Mouse (Mus musculus) cerebellum, postnatal 36 days (tissue): ENCODE measurements around the gene Rae1.

Source experiments
- DNase-seq, 2 experiments: peaks; one replicate each; pipeline ENCODE4 v3.0.0; 2021 to 2022; ENCODE audit warnings: mixed read lengths in 2 of 2

Gene Rae1

DNA sequence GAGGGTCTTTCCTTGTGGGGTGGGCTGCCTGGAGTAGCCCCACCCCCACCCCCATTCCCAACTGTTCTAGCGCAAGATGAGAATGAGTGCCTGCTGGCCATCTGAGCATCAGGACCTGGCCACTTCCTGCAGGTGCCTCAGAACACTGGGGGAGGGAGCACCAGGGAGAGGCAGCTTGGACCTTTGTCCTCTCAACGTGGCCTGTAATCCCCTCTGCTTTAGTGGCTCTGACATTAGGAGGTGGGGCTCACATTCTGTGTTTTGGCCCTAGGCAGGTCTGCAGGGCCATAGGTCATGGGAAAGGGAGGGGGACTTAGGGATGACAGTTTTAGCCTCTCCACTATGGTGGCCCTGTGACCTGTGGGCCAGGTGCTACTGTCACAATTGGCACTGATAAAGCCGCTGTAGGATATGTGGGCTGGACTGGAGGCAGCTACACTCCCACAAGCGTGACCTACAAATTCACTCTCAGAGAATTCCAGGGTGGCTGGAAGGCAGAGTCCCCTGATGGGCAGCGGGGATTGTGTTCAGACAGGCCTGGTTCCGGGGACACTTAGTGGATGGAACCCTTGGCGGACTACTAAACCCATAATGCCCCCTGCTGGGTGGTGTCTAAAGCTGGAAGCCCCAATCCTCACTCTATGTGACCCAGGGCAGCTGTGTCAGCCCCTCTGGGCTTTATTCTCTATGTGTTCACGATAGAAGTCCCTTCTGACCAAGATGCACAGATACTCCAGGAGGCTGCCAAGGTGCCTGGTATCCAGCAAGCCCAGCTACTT is 50.9 kb downstream of the Rae1 start:
- DNase-seq: no peak

- DNase-seq: no peak
Measured at GRCm38 (mm10) chr2:173052881-173053280, 53.0 kb downstream of the Rae1 start.

- no peak for DNase-seq
Measured at GRCm38 (mm10) chr2:173053846-173054245, 53.9 kb downstream of the Rae1 start.

DNA sequence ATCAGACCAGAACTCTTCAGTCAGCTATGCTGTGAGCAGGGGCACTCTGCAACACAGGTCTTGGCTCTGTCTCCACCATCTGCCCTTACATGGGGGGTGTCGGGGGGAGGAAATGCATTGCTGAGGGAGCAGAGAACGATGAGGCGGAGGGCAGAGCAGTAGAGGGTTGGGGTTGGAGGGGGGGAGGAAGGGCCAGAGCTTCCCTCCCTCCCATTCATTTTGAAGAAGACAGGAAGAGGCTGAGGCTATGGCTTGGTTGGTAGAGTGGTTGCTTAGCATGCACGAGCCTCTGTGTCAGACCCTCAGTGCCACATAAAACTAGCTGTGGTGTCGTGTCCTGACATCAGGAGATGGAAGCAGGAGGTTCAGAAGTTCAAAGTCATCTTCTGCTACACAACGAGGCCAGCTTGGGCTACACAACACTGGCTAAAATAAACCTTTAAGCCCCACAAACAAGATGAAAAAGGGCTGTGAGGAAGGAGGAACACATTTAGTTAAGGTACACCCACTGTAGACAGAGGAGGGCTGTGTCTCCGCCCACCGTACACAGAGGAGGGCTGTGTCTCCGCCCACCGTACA is 56.5 kb downstream of the Rae1 start:
- no peak for DNase-seq

- DNase-seq: no peak
Measured at GRCm38 (mm10) chr2:173056882-173057315, 57.0 kb downstream of the Rae1 start.

- no peak for DNase-seq
Measured at GRCm38 (mm10) chr2:173057623-173058022, 57.7 kb downstream of the Rae1 start.

DNA sequence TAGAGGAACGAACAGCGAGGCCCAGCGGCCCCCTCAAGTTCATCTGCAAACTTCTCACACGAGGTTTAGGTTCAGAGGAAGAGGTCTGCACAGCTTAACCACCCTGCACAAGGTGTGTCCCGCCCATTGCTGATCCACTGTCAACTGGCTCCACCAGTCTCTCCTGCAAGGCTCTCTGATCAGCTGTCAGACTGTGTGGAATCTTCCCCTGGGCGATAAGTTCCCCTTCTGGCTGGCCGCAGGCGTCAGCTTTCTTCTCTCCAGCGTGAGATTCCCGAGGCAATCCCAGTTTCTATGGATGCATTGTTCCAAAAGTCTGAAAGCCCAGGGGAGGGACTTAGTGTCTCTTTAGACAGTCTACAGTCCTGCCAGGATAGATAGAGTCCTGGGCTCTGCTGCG is 58.3 kb downstream of the Rae1 start:
- DNase-seq: no peak

DNA sequence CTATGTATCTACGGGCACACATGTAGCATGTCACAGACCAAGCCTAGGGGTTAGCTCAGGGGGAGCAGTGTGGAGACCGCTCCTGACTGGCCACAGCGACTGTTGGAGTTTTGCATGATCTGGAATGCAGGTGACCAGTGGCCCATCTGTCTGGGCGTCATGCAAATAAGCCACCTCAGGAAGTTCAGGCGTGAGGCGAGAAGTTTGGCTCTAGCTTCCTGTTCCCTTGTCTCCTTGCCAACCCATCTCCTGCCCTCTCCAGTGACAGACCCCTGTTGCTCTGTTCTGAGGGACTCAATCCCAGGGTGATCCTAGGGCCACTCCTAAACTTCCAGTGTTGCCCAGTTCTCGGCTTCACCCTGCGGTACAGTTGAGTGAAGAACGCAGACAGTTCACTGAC is 60.5 kb downstream of the Rae1 start:
- no peak for DNase-seq

DNA sequence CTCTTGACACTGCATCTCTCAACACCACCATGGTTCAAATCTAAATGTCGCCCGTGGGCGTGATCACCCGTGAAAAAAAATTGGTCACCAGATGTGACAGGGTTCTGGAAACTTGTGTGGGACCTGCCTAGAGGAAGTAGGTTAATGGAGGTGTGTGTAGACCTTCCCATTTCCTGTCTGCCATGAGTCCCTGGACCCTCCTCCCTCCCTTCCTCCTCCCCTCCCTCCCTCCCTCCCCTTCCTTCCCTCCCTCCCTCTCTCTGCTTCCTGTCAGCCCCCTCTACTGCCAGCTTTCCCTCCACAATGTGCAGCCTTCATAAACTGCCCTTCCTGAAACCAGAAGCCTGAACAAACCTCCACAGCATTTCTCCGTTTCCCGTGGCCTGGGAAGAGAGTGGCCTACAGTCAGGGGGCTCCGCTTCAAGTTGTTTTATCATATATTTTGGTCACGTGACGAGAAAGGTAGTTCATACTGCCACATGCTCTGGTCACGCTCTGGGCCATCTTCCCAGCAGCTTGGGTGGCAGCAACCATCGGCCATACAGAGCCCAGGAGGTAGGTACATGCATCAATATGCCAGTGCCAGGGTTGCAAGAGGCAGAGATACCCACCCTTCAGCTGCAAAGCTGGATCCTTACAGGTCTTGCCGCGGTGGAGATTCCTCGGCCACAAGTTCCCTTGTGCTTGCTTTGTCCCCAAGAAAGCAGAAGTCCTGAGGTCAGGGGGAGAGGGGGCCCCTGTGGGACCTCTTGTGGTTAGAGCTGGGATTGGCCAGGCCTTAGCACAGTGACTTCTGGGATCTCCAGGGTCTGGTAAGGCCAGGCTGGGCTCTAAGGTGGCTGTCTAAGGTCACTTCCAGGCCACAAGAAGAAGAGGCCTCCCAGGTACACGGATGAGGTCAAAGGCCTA is 61.8 kb downstream of the Rae1 start:
- DNase-seq: no peak

DNA sequence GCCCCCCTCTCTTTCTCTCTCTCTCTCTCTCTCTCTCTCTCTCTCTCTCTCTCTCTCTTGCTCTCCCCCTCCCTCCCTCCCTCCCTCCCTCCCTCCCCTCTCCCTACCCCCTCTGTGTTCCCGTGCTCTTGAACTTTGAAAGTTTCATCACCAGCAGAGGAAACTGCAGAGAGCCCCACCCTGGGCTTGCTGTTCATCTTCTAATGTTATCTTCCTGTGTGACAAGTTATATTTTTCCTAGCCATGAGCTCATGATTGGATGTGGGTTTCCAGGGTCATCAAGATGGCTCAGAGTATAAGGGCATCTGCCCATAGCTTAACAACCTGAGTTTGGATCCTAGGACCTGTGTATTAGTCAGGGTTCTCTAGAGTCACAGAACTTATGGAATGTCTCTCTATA is 63.3 kb downstream of the Rae1 start:
- DNase-seq: no peak

- no peak for DNase-seq
Measured at GRCm38 (mm10) chr2:173064864-173065263, 64.9 kb downstream of the Rae1 start.
